Mouse (Mus musculus) naive thymus-derived CD4-positive, alpha-beta T cell, adult 2 months (primary cell): ENCODE results near the gene Atg16l2.

Experiments
- DNase-seq: peaks from one replicate; pipeline ENCODE4 v3.0.0-alpha.2; 2011; ENCODE audit warnings: low read depth

The Atg16l2 gene

GRCm38 (mm10) chr7:101292086-101292485 lies 10.0 kb downstream of the Atg16l2 start:
- DNase-seq: no peak

GRCm38 (mm10) chr7:101291641-101292040 lies 10.4 kb downstream of the Atg16l2 start:
- DNase-seq: no peak

- DNase-seq: no peak
These were observed 10.8 kb downstream of the Atg16l2 start for GRCm38 (mm10) chr7:101291211-101291610.

- no peak for DNase-seq
These were observed 11.7 kb downstream of the Atg16l2 start for GRCm38 (mm10) chr7:101290401-101290800.

- peak; percentile 59 for DNase-seq
These were observed 13.6 kb downstream of the Atg16l2 start for GRCm38 (mm10) chr7:101288436-101288835.

- DNase-seq: no peak
These were observed 14.2 kb downstream of the Atg16l2 start for GRCm38 (mm10) chr7:101287820-101288219.

GRCm38 (mm10) chr7:101286891-101287290 lies 15.2 kb downstream of the Atg16l2 start:
- no peak for DNase-seq

- no peak for DNase-seq
These were observed 17.5 kb downstream of the Atg16l2 start for GRCm38 (mm10) chr7:101284504-101284903.

GRCm38 (mm10) chr7:101282721-101283120 lies 19.3 kb downstream of the Atg16l2 start:
- DNase-seq: no peak

GRCm38 (mm10) chr7:101272466-101273160 lies 29.4 kb downstream of the Atg16l2 start:
- DNase-seq: no peak

- no peak for DNase-seq
These were observed 30.4 kb downstream of the Atg16l2 start for GRCm38 (mm10) chr7:101271602-101272001.

GRCm38 (mm10) chr7:101267457-101268259 lies 34.4 kb downstream of the Atg16l2 start:
- DNase-seq: no peak

- no peak for DNase-seq
These were observed 38.5 kb downstream of the Atg16l2 start for GRCm38 (mm10) chr7:101263511-101263910.

- no peak for DNase-seq
These were observed 40.0 kb downstream of the Atg16l2 start for GRCm38 (mm10) chr7:101261941-101262546.

GRCm38 (mm10) chr7:101258482-101258881 lies 43.6 kb downstream of the Atg16l2 start:
- DNase-seq: no peak

GRCm38 (mm10) chr7:101253071-101253470 lies 49.0 kb downstream of the Atg16l2 start:
- DNase-seq: no peak

GRCm38 (mm10) chr7:101249173-101249572 lies 52.9 kb downstream of the Atg16l2 start:
- no peak for DNase-seq

GRCm38 (mm10) chr7:101248760-101249159 lies 53.3 kb downstream of the Atg16l2 start:
- no peak for DNase-seq

GRCm38 (mm10) chr7:101236712-101237473 lies 65.2 kb downstream of the Atg16l2 start:
- DNase-seq: no peak

- no peak for DNase-seq
These were observed 69.3 kb downstream of the Atg16l2 start for GRCm38 (mm10) chr7:101232716-101233115.

- DNase-seq: peak; percentile 75
These were observed 70.6 kb downstream of the Atg16l2 start for GRCm38 (mm10) chr7:101231458-101231857.

GRCm38 (mm10) chr7:101229336-101229735 lies 72.7 kb downstream of the Atg16l2 start:
- DNase-seq: no peak
